Mouse (Mus musculus) CH12.LX (cell line): Measurements from ENCODE around the gene Tekt2. TPM values are rescaled to one million over a fixed set of nuclear protein-coding genes. Genes with fewer than 3 reads are reported as not detected.

Experiments used
- DNase-seq: peaks from one replicate; pipeline ENCODE4 v3.0.0-alpha.2; 2013; ENCODE audit errors: extremely low read depth
- H3K27ac ChIP-seq: 2 replicates; pipeline ENCODE4 v1.5.1; 2012; ENCODE audit warnings: low read depth, mild to moderate bottlenecking, control low read depth, moderate library complexity; ENCODE audit not compliant: insufficient read depth
- H3K27me3 ChIP-seq: replicated peaks from 2 replicates; pipeline ENCODE3; 2012; ENCODE audit warnings: inconsistent platforms
- H3K36me3 ChIP-seq, 2 experiments: replicated peaks in 1 of 2; 2 replicates each; pipeline versions ENCODE3 to v1.6.1; 2012; ENCODE audit warnings: inconsistent platforms in 1 of 2, low read length in 1 of 2, mild to moderate bottlenecking in 1 of 2, mixed read lengths in 1 of 2, moderate library complexity in 1 of 2; ENCODE audit not compliant: control insufficient read depth in 1 of 2, insufficient read depth in 1 of 2
- H3K4me1 ChIP-seq, 2 experiments: 2 replicates each; pipeline ENCODE4 v1.6.1; 2012; ENCODE audit warnings: inconsistent platforms in 1 of 2, moderate library complexity in 1 of 2; ENCODE audit not compliant: insufficient read depth in 2 of 2, control insufficient read depth in 1 of 2
- H3K4me2 ChIP-seq: 2 replicates; pipeline ENCODE4 v1.6.1; 2012; ENCODE audit warnings: low read depth, mild to moderate bottlenecking, control low read depth; ENCODE audit not compliant: poor library complexity, insufficient read depth, severe bottlenecking
- H3K4me3 ChIP-seq, 3 experiments: fragments of 150-350 bp in 1 of 3; sonication (generic) in 1 of 3; replicated peaks in 1 of 3; 2 replicates each; pipeline versions ENCODE3 to v1.5.1; 2011 to 2012; ENCODE audit warnings: low read depth in 2 of 3, low read length in 2 of 3, mild to moderate bottlenecking in 2 of 3, moderate library complexity in 2 of 3, control low read depth in 1 of 3, improper control_type of control experiment in 1 of 3, inconsistent platforms in 1 of 3, mixed read lengths in 1 of 3; ENCODE audit not compliant: poor library complexity in 1 of 3
- H3K79me2 ChIP-seq: replicated peaks from 2 replicates; pipeline ENCODE4 v1.6.1; 2012; ENCODE audit warnings: mild to moderate bottlenecking, moderate library complexity; ENCODE audit not compliant: control insufficient read depth, poor library complexity, insufficient read depth, severe bottlenecking; ENCODE audit errors: extremely low read depth
- H3K9ac ChIP-seq: 2 replicates; pipeline ENCODE4 v1.6.1; 2012; ENCODE audit warnings: low read depth, mild to moderate bottlenecking, control low read depth, moderate library complexity; ENCODE audit not compliant: insufficient read depth
- H3K9me3 ChIP-seq: replicated peaks from 2 replicates; pipeline ENCODE3; 2012; ENCODE audit warnings: low read length, inconsistent platforms, mixed read lengths
- CTCF ChIP-seq, 2 experiments: IDR thresholded peaks in 1 of 2; conservative IDR thresholded peaks in 1 of 2; 2 replicates each; pipeline ENCODE4 v1.5.1; 2011 to 2012; ENCODE audit warnings: low read depth in 2 of 2, low read length in 2 of 2, improper control_type of control experiment in 1 of 2, inconsistent platforms in 1 of 2, mild to moderate bottlenecking in 1 of 2, moderate library complexity in 1 of 2
- E2F4 ChIP-seq: IDR thresholded peaks from 2 replicates; pipeline ENCODE4 v1.6.1; 2011; ENCODE audit warnings: low read depth, low read length, improper control_type of control experiment; ENCODE audit not compliant: insufficient replicate concordance
- EP300 ChIP-seq: IDR thresholded peaks from 2 replicates; pipeline ENCODE4 v1.6.1; 2011; ENCODE audit warnings: low read length, improper control_type of control experiment
- GABPA ChIP-seq: IDR thresholded peaks from 2 replicates; pipeline ENCODE4 v1.6.1; 2012; ENCODE audit warnings: low read depth, low read length, improper control_type of control experiment, inconsistent platforms; ENCODE audit not compliant: insufficient replicate concordance
- JUN ChIP-seq: IDR thresholded peaks from 2 replicates; pipeline ENCODE4 v1.6.1; 2011; ENCODE audit warnings: low read depth, mild to moderate bottlenecking, low read length, improper control_type of control experiment, moderate library complexity; ENCODE audit not compliant: insufficient read depth
- KAT2A ChIP-seq: IDR thresholded peaks from 2 replicates; pipeline ENCODE4 v1.6.1; 2012; ENCODE audit warnings: low read length, improper control_type of control experiment, inconsistent platforms; ENCODE audit not compliant: insufficient replicate concordance
- MAFK ChIP-seq: IDR thresholded peaks from 2 replicates; pipeline ENCODE4 v1.6.1; 2011; ENCODE audit warnings: low read length, improper control_type of control experiment; ENCODE audit not compliant: insufficient replicate concordance
- MAZ ChIP-seq: IDR thresholded peaks from 2 replicates; pipeline ENCODE4 v1.6.1; 2012; ENCODE audit warnings: low read depth, mild to moderate bottlenecking, inconsistent platforms, low read length, improper control_type of control experiment, moderate library complexity
- MEF2A ChIP-seq: IDR thresholded peaks from 2 replicates; pipeline ENCODE4 v1.6.1; 2014; ENCODE audit warnings: low read depth, mild to moderate bottlenecking, inconsistent platforms, low read length, improper control_type of control experiment, borderline replicate concordance
- MXI1 ChIP-seq: IDR thresholded peaks from 2 replicates; pipeline ENCODE4 v1.6.1; 2011; ENCODE audit warnings: mild to moderate bottlenecking, low read depth, low read length, improper control_type of control experiment
- NELFE ChIP-seq: IDR thresholded peaks from 2 replicates; pipeline ENCODE4 v1.6.1; 2011; ENCODE audit warnings: low read depth, low read length, improper control_type of control experiment
- PAX5 ChIP-seq: IDR thresholded peaks from 2 replicates; pipeline ENCODE4 v1.6.1; 2012; ENCODE audit warnings: low read length, inconsistent platforms, mixed read lengths
- RCOR1 ChIP-seq: conservative IDR thresholded peaks from 2 replicates; pipeline ENCODE4 v1.6.1; 2012; ENCODE audit warnings: low read depth, mild to moderate bottlenecking, inconsistent platforms, low read length, improper control_type of control experiment
- SIN3A ChIP-seq: IDR thresholded peaks from 2 replicates; pipeline ENCODE4 v1.6.1; 2012; ENCODE audit warnings: low read length, improper control_type of control experiment, inconsistent platforms
- SMC3 ChIP-seq: IDR thresholded peaks from 2 replicates; pipeline ENCODE4 v1.6.1; 2011; ENCODE audit warnings: low read depth, low read length, improper control_type of control experiment
- TCF12 ChIP-seq: IDR thresholded peaks from 2 replicates; pipeline ENCODE4 v1.6.1; 2014; ENCODE audit warnings: low read depth, mild to moderate bottlenecking, inconsistent platforms, low read length, improper control_type of control experiment
- UBTF ChIP-seq: IDR thresholded peaks from 2 replicates; pipeline ENCODE4 v1.6.1; 2012; ENCODE audit warnings: low read depth, mild to moderate bottlenecking, inconsistent platforms, low read length, improper control_type of control experiment, moderate library complexity
- USF1 ChIP-seq: IDR thresholded peaks from 2 replicates; pipeline ENCODE4 v1.6.1; 2014; ENCODE audit warnings: low read depth, mild to moderate bottlenecking, inconsistent platforms, low read length, improper control_type of control experiment
- USF2 ChIP-seq: conservative IDR thresholded peaks from 2 replicates; pipeline ENCODE4 v1.6.1; 2011; ENCODE audit warnings: low read depth, low read length, improper control_type of control experiment
- ZKSCAN1 ChIP-seq: IDR thresholded peaks from 2 replicates; pipeline ENCODE4 v1.6.1; 2012; ENCODE audit warnings: low read depth, inconsistent platforms, low read length, improper control_type of control experiment, borderline replicate concordance
- ZMIZ1 ChIP-seq: IDR thresholded peaks from 2 replicates; pipeline ENCODE4 v1.6.1; 2012; ENCODE audit warnings: low read depth, mild to moderate bottlenecking, inconsistent platforms, low read length, improper control_type of control experiment
- dilution Hi-C: fragments of 300-500 bp; cut with MboI; formaldehyde crosslinking; loops from 2 replicates; pipeline ENCODE4 v1.14.3; 2020; ENCODE audit warnings: low sequenced_read_pairs; ENCODE audit not compliant: extremely low pct_unique_long_range_greater_than_20kb, extremely low pct_ligation_motif_present
- in situ Hi-C: fragments of 300-500 bp; cut with MboI; formaldehyde crosslinking; loops from 3 replicates; pipeline ENCODE4 v1.14.3; 2019; ENCODE audit warnings: low sequenced_read_pairs, low pct_ligation_motif_present, low pct_unique_long_range_greater_than_20kb, mixed read lengths
- polyA plus RNA-seq: library from polyadenylated mRNA; unstranded; fragments of >175 nt; gene quantifications from 2 replicates; pipeline ENCODE4 v1.2.1, GENCODE M21; 2012; ENCODE audit warnings: low read depth; ENCODE audit not compliant: insufficient read length
- total RNA-seq, 2 experiments: library from RNA; depleted of rRNA; stranded (reverse); fragments of 300-350 nt in 1 of 2; fragments of >200 nt in 1 of 2; gene quantifications; 2 replicates each; pipeline ENCODE4 v1.2.3; 2012 to 2014

Tekt2 gene
- total and polyA plus RNA-seq, 3 experiments: 0.08 to 0.24 TPM; not detected in 1

DNA sequence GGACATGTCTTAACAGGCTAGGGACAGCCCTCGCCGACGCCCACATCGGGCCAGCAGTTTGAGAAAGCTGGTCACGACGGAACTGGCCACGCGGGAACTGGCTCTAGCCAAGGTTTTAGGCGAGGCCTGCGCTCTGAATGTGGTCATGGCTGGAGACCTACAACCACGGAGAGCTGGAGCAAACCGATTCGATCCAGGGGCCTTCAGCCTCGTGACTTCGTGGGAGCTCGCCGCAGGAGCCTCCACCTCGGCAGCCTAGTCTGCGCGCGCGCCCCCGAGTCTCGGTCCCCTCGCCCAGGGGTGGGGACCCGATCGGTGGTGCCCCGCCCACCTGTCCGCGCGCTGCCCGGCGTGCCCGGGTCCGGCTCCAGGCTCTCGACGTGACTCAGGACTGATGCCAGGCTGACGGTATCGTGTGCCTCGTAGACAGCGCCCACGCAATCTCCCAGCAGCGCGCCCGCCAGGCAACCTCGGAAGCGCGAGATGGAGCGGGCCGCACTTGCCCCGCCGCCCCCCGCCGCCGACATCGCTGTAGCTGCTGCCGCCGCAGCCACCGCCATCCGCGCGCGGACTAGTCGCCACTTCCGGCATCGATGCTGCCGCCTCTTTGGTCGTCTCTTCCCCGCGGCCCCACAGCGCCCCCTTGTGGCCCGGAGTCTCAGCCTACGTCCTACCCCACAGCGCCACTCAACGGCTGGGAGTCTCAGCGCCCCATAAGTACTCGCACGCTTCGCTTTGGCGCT, 4.2 kb downstream of the Tekt2 start, which contains the start of gene Adprhl2 (continued):
- TF ChIP-seq EP300 (no peak), TCF12 (peak; percentile 96), MAZ (peak; percentile 43; the same call in 1 of the 2 replicates), MXI1 (peak; percentile 92), CTCF (conservative IDR thresholded peaks at IDR 0.05 in 1 of 2, IDR thresholded peaks at IDR 0.05 in 1 of 2; ENCODE audit: low read depth in 2 of 2, low read length in 2 of 2) (peak; percentile 39 to 100; a peak in 3 of 4 replicates), UBTF (no peak), JUN (no peak), RCOR1 (no peak), KAT2A (peak; percentile 83; the same call in 1 of the 2 replicates), PAX5 (no peak), E2F4 (no peak)

DNA sequence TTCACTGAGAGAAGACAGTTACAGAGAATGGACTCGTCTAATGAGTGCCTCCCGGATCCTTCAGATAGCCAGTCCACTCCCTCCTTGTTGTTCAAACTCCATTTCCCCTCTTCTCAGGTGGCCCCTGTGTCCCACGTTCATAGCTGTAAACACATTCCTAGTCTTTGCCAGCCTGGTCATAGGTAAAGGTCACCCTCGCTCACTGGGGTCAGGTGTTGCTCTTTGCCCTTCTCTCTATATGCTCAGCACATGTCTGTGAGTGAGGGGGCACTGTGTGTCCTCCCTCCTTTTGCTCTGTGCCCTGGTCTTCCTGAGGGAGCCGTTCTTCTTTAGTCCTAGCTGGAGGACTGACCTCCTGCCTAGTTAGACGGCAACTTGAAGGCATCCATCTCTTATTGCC, 5.7 kb downstream of the Tekt2 start:
- dilution Hi-C loops (no loop called here), in situ Hi-C loops (no loop called here)
- no peak for DNase-seq
- peaks cover 4 to 17% of the 10 kb centered on the region in 2 experiments; a peak in 3 of 4 replicates for H3K4me1 ChIP-seq
- TF ChIP-seq GABPA (no peak), MAFK (no peak), TCF12 (no peak), USF1 (no peak), SMC3 (no peak), NELFE (no peak), MEF2A (no peak), ZKSCAN1 (no peak), ZMIZ1 (no peak), USF2 (no peak), SIN3A (no peak)
- no peak overlapping the region for H3K9ac ChIP-seq
- H3K4me3 ChIP-seq: no peak overlapping the region
- H3K27ac ChIP-seq: 0 out of 2 replicates have a peak overlapping the region, but pooled peaks have one; percentile 24
- H3K27me3 ChIP-seq: no peaks in the 10 kb centered on the region
- peaks cover 35 to 57% of the 10 kb centered on the region in 2 experiments for H3K36me3 ChIP-seq
- no peaks in the 10 kb centered on the region for H3K9me3 ChIP-seq
- no peak overlapping the region for H3K4me2 ChIP-seq
- H3K79me2 ChIP-seq: peaks cover 14% of the 10 kb centered on the region
